Mouse (Mus musculus) bone marrow, adult 2 months (tissue): ENCODE results near the gene Lims1. TPM values are rescaled to one million over a fixed set of nuclear protein-coding genes. Genes with fewer than 3 reads are reported as not detected.

ENCODE experiments used
- H3K27ac ChIP-seq: fragments of 200-500 bp; 2 replicates; pipeline ENCODE4 v1.5.1; 2012; ENCODE audit warnings: low read depth, mild to moderate bottlenecking, control low read depth, inconsistent platforms, low read length; ENCODE audit not compliant: control insufficient read depth, poor library complexity, insufficient read depth
- H3K4me1 ChIP-seq: fragments of 200-500 bp; 2 replicates; pipeline ENCODE4 v1.6.1; 2011; ENCODE audit warnings: low read length; ENCODE audit not compliant: control insufficient read depth, insufficient read depth
- H3K4me3 ChIP-seq: fragments of 200-500 bp; replicated peaks from 2 replicates; pipeline ENCODE3; 2011; ENCODE audit warnings: mild to moderate bottlenecking, low read depth, low read length, control low read depth; ENCODE audit not compliant: control insufficient read depth
- CTCF ChIP-seq: fragments of 200-500 bp; IDR thresholded peaks from 2 replicates; pipeline ENCODE4 v1.5.1; 2011; ENCODE audit warnings: low read length, control low read depth; ENCODE audit not compliant: control insufficient read depth, insufficient read depth
- POLR2A ChIP-seq: fragments of 200-500 bp; IDR thresholded peaks from 2 replicates; pipeline ENCODE4 v1.6.1; 2011; ENCODE audit warnings: low read depth, mild to moderate bottlenecking, control low read depth, low read length, borderline replicate concordance; ENCODE audit not compliant: control insufficient read depth
- WGBS: fragments of 180-500 bp; shearing (Covaris S2); methylation state at CpG from one replicate; pipeline ENCODE4 v1.1.7; 2018; 5-methylcytosine and 5-hydroxymethylcytosine counted together
- polyA plus RNA-seq: library from polyadenylated mRNA; stranded (reverse); fragments of >200 nt; gene quantifications from 2 replicates; pipeline ENCODE4 v1.2.4, GENCODE M21; 2011; ENCODE audit warnings: low replicate concordance; ENCODE audit not compliant: missing spikeins, insufficient read depth, insufficient read length

The Lims1 gene
- polyA plus RNA-seq, result 31.6 and 44.1 TPM in 2 replicates

GRCm38 (mm10) chr10:58323028-58323991, at the start of gene Lims1:
TSS of gene Lims1 (plus strand) at chr10:58323466.
- WGBS, result 1% methylated on average over 86 of the region's 86 CpGs
- TF ChIP-seq CTCF (no peak), POLR2A (peak; percentile 93)
- H3K27ac ChIP-seq, result peak within 1 kb of the TSS; percentile 82
- no peaks in the 10 kb centered on the region; the same call in 1 of the 2 replicates for H3K4me1 ChIP-seq
- H3K4me3 ChIP-seq, result peak within 1 kb of the TSS; percentile 79

GRCm38 (mm10) chr10:58282238-58282637, 41.0 kb upstream of the Lims1 start:
- Histone ChIP-seq H3K27ac (no peak overlapping the region), H3K4me1 (no peaks in the 10 kb centered on the region), H3K4me3 (no peak overlapping the region)
- TF ChIP-seq POLR2A, result no peak
- no peak for TF ChIP-seq CTCF
- 79% methylated on average over 7 of the region's 7 CpGs for WGBS

- no peak overlapping the region for H3K4me3 ChIP-seq
- WGBS, result 67% methylated on average over 3 of the region's 3 CpGs
- H3K27ac ChIP-seq, result no peak overlapping the region
- TF ChIP-seq CTCF (no peak), POLR2A (no peak)
- no peaks in the 10 kb centered on the region; the same call in 1 of the 2 replicates for H3K4me1 ChIP-seq
These were observed 32.5 kb upstream of the Lims1 start for GRCm38 (mm10) chr10:58290742-58291141.

- H3K27ac ChIP-seq, result no peak overlapping the region
- H3K4me1 ChIP-seq, result no peaks in the 10 kb centered on the region
- 91% methylated on average over 3 of the region's 3 CpGs for WGBS
- no peak for TF ChIP-seq CTCF
- TF ChIP-seq POLR2A, result no peak
- H3K4me3 ChIP-seq, result no peak overlapping the region
These were observed 29.0 kb upstream of the Lims1 start for GRCm38 (mm10) chr10:58294246-58294645.

GRCm38 (mm10) chr10:58295605-58296004, 27.7 kb upstream of the Lims1 start:
- no peak overlapping the region for H3K27ac ChIP-seq
- 88% methylated on average over 3 of the region's 3 CpGs for WGBS
- TF ChIP-seq CTCF (no peak), POLR2A (no peak)
- H3K4me1 ChIP-seq, result no peaks in the 10 kb centered on the region
- no peak overlapping the region for H3K4me3 ChIP-seq

- H3K4me1 ChIP-seq, result no peaks in the 10 kb centered on the region
- H3K27ac ChIP-seq, result no peak overlapping the region
- TF ChIP-seq CTCF, result no peak
- TF ChIP-seq POLR2A, result no peak
- no peak overlapping the region for H3K4me3 ChIP-seq
- WGBS, result 86% methylated on average over 7 of the region's 7 CpGs
These were observed 18.3 kb upstream of the Lims1 start for GRCm38 (mm10) chr10:58304996-58305395.

GRCm38 (mm10) chr10:58306897-58307296, 16.4 kb upstream of the Lims1 start:
- no peak overlapping the region for H3K27ac ChIP-seq
- no peaks in the 10 kb centered on the region for H3K4me1 ChIP-seq
- no peak for TF ChIP-seq POLR2A
- no peak for TF ChIP-seq CTCF
- 84% methylated on average over 3 of the region's 3 CpGs for WGBS
- no peak overlapping the region for H3K4me3 ChIP-seq

- Histone ChIP-seq H3K27ac (no peak overlapping the region), H3K4me1 (no peaks in the 10 kb centered on the region), H3K4me3 (no peak overlapping the region)
- no peak for TF ChIP-seq POLR2A
- TF ChIP-seq CTCF, result no peak
- WGBS, result 68% methylated on average over 1 of the region's 1 CpGs
These were observed 12.5 kb upstream of the Lims1 start for GRCm38 (mm10) chr10:58310791-58311190.
